Mouse (Mus musculus) heart, embryonic 12.5 days (tissue): ENCODE measurements around the gene Zmynd11. TPM values are rescaled to one million over a fixed set of nuclear protein-coding genes. Genes with fewer than 3 reads are reported as not detected.

Experiments
- ATAC-seq: fragments of 200-750 bp; cut with Nextera tagmentation; 2 replicates; pipeline ENCODE4 v1.8.0; 2017; ENCODE audit warnings: moderate TSS enrichment, moderate library complexity; ENCODE audit not compliant: insufficient number of reproducible peaks, low FRiP score
- H3K27ac ChIP-seq: fragments of 300-500 bp; sonication (generic); 2 replicates; pipeline ENCODE4 v1.5.1; 2016; ENCODE audit warnings: mild to moderate bottlenecking, moderate library complexity; ENCODE audit not compliant: poor library complexity, severe bottlenecking
- H3K27me3 ChIP-seq: fragments of 300-500 bp; sonication (generic); replicated peaks from 2 replicates; pipeline ENCODE4 v1.6.1; 2016; ENCODE audit warnings: mild to moderate bottlenecking, moderate library complexity
- H3K36me3 ChIP-seq: fragments of 300-500 bp; sonication (generic); 2 replicates; pipeline ENCODE4 v1.6.1; 2016; ENCODE audit warnings: mild to moderate bottlenecking, moderate library complexity
- H3K4me1 ChIP-seq: fragments of 300-500 bp; sonication (generic); replicated peaks from 2 replicates; pipeline ENCODE4 v1.6.1; 2016; ENCODE audit warnings: mild to moderate bottlenecking
- H3K4me2 ChIP-seq: fragments of 300-500 bp; sonication (generic); 2 replicates; pipeline ENCODE4 v1.6.1; 2016; ENCODE audit warnings: mild to moderate bottlenecking, moderate library complexity
- H3K4me3 ChIP-seq: fragments of 300-500 bp; sonication (generic); 2 replicates; pipeline ENCODE4 v1.5.1; 2016; ENCODE audit warnings: mild to moderate bottlenecking
- H3K9ac ChIP-seq: fragments of 300-500 bp; sonication (generic); 2 replicates; pipeline ENCODE4 v1.6.1; 2016; ENCODE audit warnings: mild to moderate bottlenecking, moderate library complexity
- H3K9me3 ChIP-seq: fragments of 300-500 bp; sonication (generic); replicated peaks from 2 replicates; pipeline ENCODE4 v1.6.1; 2016; ENCODE audit warnings: mild to moderate bottlenecking, moderate library complexity
- WGBS: fragments of 180-500 bp; shearing (Covaris S2); methylation state at CpG from one replicate; pipeline ENCODE4 v1.1.7; 2016; 5-methylcytosine and 5-hydroxymethylcytosine counted together
- polyA plus RNA-seq: library from polyadenylated mRNA; unstranded; fragments of >200 nt; fragmentation: Nextera tagmentation; extraction: Ambion mirVana; gene quantifications from 2 replicates; pipeline ENCODE4 v1.2.1, GENCODE M21; 2016

The Zmynd11 gene
- polyA plus RNA-seq, 1 experiment from 2014 or later: 122 TPM

DNA sequence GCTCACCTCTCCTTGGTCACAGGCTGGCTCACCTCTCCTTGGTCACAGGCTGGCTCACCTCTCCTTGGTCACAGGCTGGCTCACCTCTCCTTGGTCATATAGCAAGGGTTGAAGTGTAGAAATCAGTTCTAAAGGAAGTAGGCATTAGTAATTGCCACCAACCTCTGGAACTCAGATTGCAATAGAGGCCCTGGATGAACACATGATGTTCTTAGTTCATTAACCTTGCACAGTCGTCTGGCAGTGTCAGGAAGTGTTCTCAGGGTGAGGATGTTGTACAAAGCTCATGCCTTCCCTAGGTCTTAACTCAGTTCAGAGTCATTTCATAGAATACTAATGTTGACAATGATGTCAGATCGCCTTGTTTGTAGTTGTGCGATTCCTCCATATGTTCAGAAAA, 112.1 kb downstream of the Zmynd11 start:
- Histone ChIP-seq H3K4me3 (no peak overlapping the region), H3K9me3 (no peaks in the 10 kb centered on the region), H3K4me2 (no peak overlapping the region), H3K36me3 (peaks cover 17% of the 10 kb centered on the region), H3K27ac (no peak overlapping the region), H3K9ac (no peak overlapping the region), H3K4me1 (no peaks in the 10 kb centered on the region), H3K27me3 (no peaks in the 10 kb centered on the region)
- WGBS: 77% methylated on average over 3 of the region's 3 CpGs
- ATAC-seq: no peak

GRCm38 (mm10) chr13:9650580-9650979, 114.5 kb downstream of the Zmynd11 start:
- Histone ChIP-seq H3K4me2 (no peak overlapping the region), H3K27ac (no peak overlapping the region), H3K36me3 (peaks cover 7% of the 10 kb centered on the region; the same call in 1 of the 2 replicates), H3K27me3 (no peaks in the 10 kb centered on the region), H3K4me1 (peaks cover 7% of the 10 kb centered on the region), H3K4me3 (no peak overlapping the region), H3K9ac (no peak overlapping the region), H3K9me3 (no peaks in the 10 kb centered on the region)
- no peak for ATAC-seq

- no peaks in the 10 kb centered on the region for H3K9me3 ChIP-seq
- WGBS: 90% methylated on average over 1 of the region's 1 CpGs
- ATAC-seq: no peak
These were observed 115.2 kb downstream of the Zmynd11 start for GRCm38 (mm10) chr13:9649894-9650293.

DNA sequence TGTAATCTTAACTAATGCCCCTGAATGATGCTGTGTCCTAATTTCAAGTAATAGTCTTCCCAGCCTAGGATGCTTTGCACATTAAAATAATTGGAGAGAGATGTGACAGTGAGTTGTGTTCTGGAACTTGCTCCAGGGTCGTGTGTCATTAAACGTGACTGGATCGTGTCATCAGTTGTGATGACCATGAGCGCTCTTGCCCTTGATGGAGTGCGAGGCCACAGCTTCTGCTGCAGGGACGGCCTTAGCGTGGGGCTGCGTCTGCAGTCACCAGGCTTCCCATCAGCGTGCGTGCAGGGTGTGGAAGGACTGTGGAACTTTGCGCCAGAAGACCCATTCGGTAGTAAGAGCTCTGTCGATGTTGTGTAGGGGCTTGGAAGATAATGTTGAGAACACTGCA, 116.4 kb downstream of the Zmynd11 start:
- Histone ChIP-seq H3K9ac (no peak overlapping the region), H3K4me3 (no peak overlapping the region), H3K4me1 (peaks cover 8% of the 10 kb centered on the region), H3K4me2 (no peak overlapping the region), H3K9me3 (no peaks in the 10 kb centered on the region), H3K27ac (no peak overlapping the region), H3K27me3 (no peaks in the 10 kb centered on the region), H3K36me3 (no peaks in the 10 kb centered on the region)
- WGBS: 92% methylated on average over 13 of the region's 13 CpGs
- ATAC-seq: no peak

More at GRCm38 (mm10) chr13:9649894-9650293, 115.2 kb downstream of the Zmynd11 start:
- Histone ChIP-seq H3K9ac (no peak overlapping the region), H3K4me3 (no peak overlapping the region), H3K27me3 (no peaks in the 10 kb centered on the region), H3K36me3 (0 out of 2 replicates have a peak, but pooled peaks cover 2% of the 10 kb centered on the region), H3K27ac (no peak overlapping the region), H3K4me2 (no peak overlapping the region), H3K4me1 (peaks cover 8% of the 10 kb centered on the region)

GRCm38 (mm10) chr13:9637949-9638348, 127.2 kb downstream of the Zmynd11 start:
- H3K9ac ChIP-seq: no peak overlapping the region
- H3K4me3 ChIP-seq: no peak overlapping the region
- no peak overlapping the region for H3K27ac ChIP-seq
- H3K4me1 ChIP-seq: peaks cover 10% of the 10 kb centered on the region
- H3K4me2 ChIP-seq: no peak overlapping the region
- 36% methylated on average over 3 of the region's 3 CpGs for WGBS
- no peak for ATAC-seq
- H3K36me3 ChIP-seq: 0 out of 2 replicates have a peak, but pooled peaks cover 2% of the 10 kb centered on the region
- H3K27me3 ChIP-seq: no peaks in the 10 kb centered on the region
- H3K9me3 ChIP-seq: no peaks in the 10 kb centered on the region

DNA sequence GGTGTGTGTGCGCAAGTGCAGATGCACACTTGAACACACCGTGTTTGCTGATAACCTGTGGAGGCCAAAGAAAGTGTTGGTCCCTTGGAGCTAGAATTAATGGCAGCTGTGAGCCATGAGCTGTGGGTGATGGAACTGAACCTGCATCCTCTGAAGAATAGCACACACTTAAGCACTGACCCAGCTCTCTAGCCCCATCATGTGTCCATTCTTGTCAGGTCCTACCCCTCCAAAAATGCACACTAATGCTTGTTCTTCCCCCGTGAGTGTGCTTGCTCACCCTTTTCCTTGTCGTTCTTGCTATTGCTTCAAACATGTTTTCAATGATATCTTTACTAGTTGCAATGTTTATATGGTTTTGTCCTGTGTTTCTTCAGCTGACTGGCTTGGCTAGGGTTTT, 128.6 kb downstream of the Zmynd11 start:
- no peak overlapping the region for H3K4me3 ChIP-seq
- 56% methylated on average over 4 of the region's 4 CpGs for WGBS
- H3K4me2 ChIP-seq: no peak overlapping the region
- H3K36me3 ChIP-seq: 0 out of 2 replicates have a peak, but pooled peaks cover 2% of the 10 kb centered on the region
- H3K4me1 ChIP-seq: peaks cover 8% of the 10 kb centered on the region
- H3K27me3 ChIP-seq: no peaks in the 10 kb centered on the region
- H3K9ac ChIP-seq: no peak overlapping the region
- no peak overlapping the region for H3K27ac ChIP-seq
- ATAC-seq: no peak
- no peaks in the 10 kb centered on the region for H3K9me3 ChIP-seq

DNA sequence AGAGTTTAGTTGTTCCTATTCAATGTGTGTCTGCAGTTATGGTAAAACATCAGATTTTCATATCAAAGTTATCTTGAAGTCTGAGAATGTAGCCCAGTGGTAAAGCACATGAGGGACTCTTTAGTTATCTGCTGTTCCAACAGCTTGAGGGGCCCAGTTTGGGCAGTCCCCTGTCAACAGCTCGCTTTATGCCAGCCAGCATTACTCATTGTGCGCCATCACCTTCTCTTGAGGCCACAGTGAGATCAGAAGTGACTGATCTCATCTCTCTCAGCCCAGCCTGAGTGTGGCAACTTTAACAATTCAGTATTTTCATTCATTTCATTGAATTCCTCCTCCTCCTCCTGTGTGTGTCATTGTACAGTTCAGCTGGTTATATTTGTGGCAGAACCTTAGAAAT, 129.2 kb downstream of the Zmynd11 start:
- H3K9ac ChIP-seq: no peak overlapping the region
- 44% methylated on average over 2 of the region's 2 CpGs for WGBS
- no peak for ATAC-seq

More for the DNA sequence above, 129.2 kb downstream of the Zmynd11 start:
- no peaks in the 10 kb centered on the region for H3K27me3 ChIP-seq
- no peak overlapping the region for H3K4me2 ChIP-seq
- H3K9me3 ChIP-seq: no peaks in the 10 kb centered on the region
- H3K27ac ChIP-seq: no peak overlapping the region
- H3K4me1 ChIP-seq: peaks cover 8% of the 10 kb centered on the region
- H3K36me3 ChIP-seq: 0 out of 2 replicates have a peak, but pooled peaks cover 2% of the 10 kb centered on the region
- H3K4me3 ChIP-seq: no peak overlapping the region
